Mouse (Mus musculus) erythroblast, embryonic 14.5 days (primary cell): ENCODE results near the gene Fam208a.

Experiments used
- GATA1 ChIP-seq: IDR thresholded peaks from 2 replicates; pipeline ENCODE4 v1.6.1; 2012; ENCODE audit warnings: low read length, inconsistent platforms, mixed read lengths
- TAL1 ChIP-seq: IDR thresholded peaks from 3 replicates; pipeline ENCODE4 v1.6.1; 2012; ENCODE audit warnings: low read length, inconsistent platforms, mixed read lengths

DNA sequence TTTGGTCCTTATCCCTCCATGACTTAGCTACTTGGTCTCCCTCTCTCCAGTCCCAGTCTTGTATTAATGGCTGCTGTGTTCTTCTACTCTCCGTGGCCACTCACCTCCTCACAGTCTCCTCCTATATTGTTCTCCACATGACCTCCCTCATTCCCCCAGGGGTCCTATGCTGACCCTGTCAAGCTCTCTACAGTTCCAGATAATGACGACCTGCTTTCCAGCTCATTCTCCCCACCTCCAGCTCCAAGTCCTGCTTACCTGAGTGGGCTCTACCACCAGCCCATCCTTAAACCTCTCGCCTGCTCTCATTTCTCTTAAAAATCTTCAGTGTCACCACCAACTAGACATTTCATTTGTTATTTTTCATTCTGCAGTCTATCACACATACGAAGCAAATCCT, 72.5 kb downstream of the Fam208a start:
- TF ChIP-seq GATA1: no peak
- no peak for TF ChIP-seq TAL1
